Mouse (Mus musculus): ENCODE results near the gene Asgr1. TPM values are rescaled to one million over a fixed set of nuclear protein-coding genes. Genes with fewer than 3 reads are reported as not detected.
A peak's percentile ranks its signal among the peaks of the same experiment; 100 is the strongest.

Asgr1 gene
- polyA plus RNA-seq, 1 experiment from 2014 or later = 0.27 TPM

GRCm38 (mm10) chr11:70099809-70100208 is 45.9 kb downstream of the Asgr1 start:
- ATAC-seq (ENCODE audit: insufficient number of reproducible peaks, low FRiP score, low TSS enrichment, low read depth) = no peak
- Histone ChIP-seq H3K36me3 (no peaks in the 10 kb centered on the region), H3K9me3 (replicated peaks) (no peaks in the 10 kb centered on the region), H3K27me3 (no peaks in the 10 kb centered on the region), H3K4me2 (replicated peaks) (no peak overlapping the region), H3K4me3 (replicated peaks) (no peak overlapping the region), H3K27ac (replicated peaks) (no peak overlapping the region), H3K9ac (no peak overlapping the region), H3K4me1 (no peaks in the 10 kb centered on the region)
- 65% methylated on average over 2 of the region's 2 CpGs for WGBS

DNA sequence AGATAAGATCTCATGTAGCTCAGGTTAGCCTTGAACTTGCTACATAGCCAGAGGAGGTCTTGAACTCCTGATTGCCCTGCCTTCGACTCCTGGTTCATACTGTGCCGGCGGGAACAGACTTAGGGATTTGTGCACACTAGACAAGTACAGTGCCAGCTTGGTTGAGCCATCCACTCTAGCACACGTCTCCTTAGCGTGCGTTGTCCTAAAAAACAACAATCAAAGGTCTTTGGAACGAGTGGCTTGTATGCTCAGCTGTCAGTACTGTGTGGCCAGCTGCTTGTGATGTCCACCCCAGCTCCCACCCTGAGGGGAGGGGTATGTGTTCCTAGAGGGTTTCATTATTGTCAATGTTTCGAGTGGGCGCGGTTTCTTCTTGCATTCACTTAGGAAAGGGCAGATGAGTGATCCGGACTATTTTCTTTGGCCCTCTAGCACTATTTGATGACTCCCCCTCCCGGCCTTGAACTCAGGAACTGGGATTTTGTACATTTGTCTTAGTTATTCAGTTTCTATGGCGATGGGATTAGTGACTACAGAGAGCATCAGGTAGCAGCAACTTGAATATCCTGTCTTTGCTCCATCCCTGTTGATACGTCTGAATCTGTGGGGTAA is 49.9 kb downstream of the Asgr1 start:
- H3K27me3 ChIP-seq = no peaks in the 10 kb centered on the region
- no peak overlapping the region for H3K4me3 ChIP-seq (replicated peaks)
- H3K36me3 ChIP-seq = no peaks in the 10 kb centered on the region
- H3K9ac ChIP-seq = no peak overlapping the region
- no peak for ATAC-seq (ENCODE audit: insufficient number of reproducible peaks, low FRiP score, low TSS enrichment, low read depth)
- no peaks in the 10 kb centered on the region for H3K9me3 ChIP-seq (replicated peaks)
- no peaks in the 10 kb centered on the region for H3K4me1 ChIP-seq
- no peak overlapping the region for H3K4me2 ChIP-seq (replicated peaks)
- H3K27ac ChIP-seq (replicated peaks) = no peak overlapping the region
- WGBS = 80% methylated on average over 14 of the region's 14 CpGs

GRCm38 (mm10) chr11:70107085-70107484 is 53.2 kb downstream of the Asgr1 start:
- Histone ChIP-seq H3K27me3 (no peaks in the 10 kb centered on the region), H3K27ac (replicated peaks) (no peak overlapping the region), H3K4me2 (replicated peaks) (no peak overlapping the region), H3K4me1 (no peaks in the 10 kb centered on the region), H3K9ac (no peak overlapping the region), H3K9me3 (replicated peaks) (no peaks in the 10 kb centered on the region), H3K36me3 (no peaks in the 10 kb centered on the region), H3K4me3 (replicated peaks) (no peak overlapping the region)
- ATAC-seq (ENCODE audit: insufficient number of reproducible peaks, low FRiP score, low TSS enrichment, low read depth) = no peak
- 59% methylated on average over 8 of the region's 8 CpGs for WGBS

MicroRNAs within 50 kb of the gene (microRNA counts, 519-probe panel; counts per million panel counts)
- microRNA mmu-miR-324-3p = not detected
- microRNA mmu-miR-324-5p = 2,799 counts per million, percentile 66 among the panel's probes with 10 or more counts

Small RNAs within 50 kb of the gene (microRNA-seq; reads per million reads assigned to microRNA genes)
- 2,340 reads per million, percentile 84 among the genes with 10 or more reads in this experiment for gene Mir324 (ENCODE audit: borderline number of aligned reads)

Other genes with a start within 250 kb of the Asgr1 start
- 7.5 and 10.0 TPM in 2 replicates for gene Tmem102, start 248.5 kb upstream of the Asgr1 start, polyA plus RNA-seq (2015; fragmentation: Nextera tagmentation; extraction: Ambion mirVana)
- not detected in 2 replicates for gene Gm39566, start 238.8 kb upstream of the Asgr1 start, polyA plus RNA-seq (2015; fragmentation: Nextera tagmentation; extraction: Ambion mirVana)
- gene Spem2, start 235.6 kb upstream of the Asgr1 start, polyA plus RNA-seq (2015; fragmentation: Nextera tagmentation; extraction: Ambion mirVana) = not detected in 2 replicates
- gene Spem1, start 231.9 kb upstream of the Asgr1 start, polyA plus RNA-seq (2015; fragmentation: Nextera tagmentation; extraction: Ambion mirVana) = 0.16 and 0.38 TPM in 2 replicates
- gene Nlgn2, start 216.3 kb upstream of the Asgr1 start, polyA plus RNA-seq (2015; fragmentation: Nextera tagmentation; extraction: Ambion mirVana) = 10.6 and 11.6 TPM in 2 replicates
- 388 and 399 TPM in 2 replicates for gene Tmem256, start 215.6 kb upstream of the Asgr1 start, polyA plus RNA-seq (2015; fragmentation: Nextera tagmentation; extraction: Ambion mirVana)
- 126 and 148 TPM in 2 replicates for gene Plscr3, start 207.7 kb upstream of the Asgr1 start, polyA plus RNA-seq (2015; fragmentation: Nextera tagmentation; extraction: Ambion mirVana)
- gene Tnk1, start 195.4 kb upstream of the Asgr1 start, polyA plus RNA-seq (2015; fragmentation: Nextera tagmentation; extraction: Ambion mirVana) = 6.9 TPM in 2 replicates
- 0.35 and 0.47 TPM in 2 replicates for gene Tmem95, start 176.1 kb upstream of the Asgr1 start, polyA plus RNA-seq (2015; fragmentation: Nextera tagmentation; extraction: Ambion mirVana)
- gene Kctd11, start 172.7 kb upstream of the Asgr1 start, polyA plus RNA-seq (2015; fragmentation: Nextera tagmentation; extraction: Ambion mirVana) = 13.8 and 18.1 TPM in 2 replicates
- 1.8 and 2.3 TPM in 2 replicates for gene Acap1, start 158.5 kb upstream of the Asgr1 start, polyA plus RNA-seq (2015; fragmentation: Nextera tagmentation; extraction: Ambion mirVana)
- 8.7 and 9.4 TPM in 2 replicates for gene 2810408A11Rik, start 153.1 kb upstream of the Asgr1 start, polyA plus RNA-seq (2015; fragmentation: Nextera tagmentation; extraction: Ambion mirVana)
- 7.8 and 8.5 TPM in 2 replicates for gene Neurl4, start 153.0 kb upstream of the Asgr1 start, polyA plus RNA-seq (2015; fragmentation: Nextera tagmentation; extraction: Ambion mirVana)
- gene Gps2, start 140.2 kb upstream of the Asgr1 start, polyA plus RNA-seq (2015; fragmentation: Nextera tagmentation; extraction: Ambion mirVana) = 84.5 and 85.1 TPM in 2 replicates
- 1,531 and 1,570 TPM in 2 replicates for gene Eif5a, start 132.1 kb upstream of the Asgr1 start, polyA plus RNA-seq (2015; fragmentation: Nextera tagmentation; extraction: Ambion mirVana)
- 2.7 and 6.2 TPM in 2 replicates for gene Ybx2, start 118.3 kb upstream of the Asgr1 start, polyA plus RNA-seq (2015; fragmentation: Nextera tagmentation; extraction: Ambion mirVana)
- gene Slc2a4, start 105.9 kb upstream of the Asgr1 start, polyA plus RNA-seq (2015; fragmentation: Nextera tagmentation; extraction: Ambion mirVana) = 21.1 and 21.7 TPM in 2 replicates
- gene Cldn7, start 89.3 kb upstream of the Asgr1 start, polyA plus RNA-seq (2015; fragmentation: Nextera tagmentation; extraction: Ambion mirVana) = 37.5 and 57.4 TPM in 2 replicates
- gene Ctdnep1, start 72.9 kb upstream of the Asgr1 start, polyA plus RNA-seq (2015; fragmentation: Nextera tagmentation; extraction: Ambion mirVana) = 31.6 and 34.9 TPM in 2 replicates
- gene Elp5, start 71.6 kb upstream of the Asgr1 start, polyA plus RNA-seq (2015; fragmentation: Nextera tagmentation; extraction: Ambion mirVana) = 112 and 113 TPM in 2 replicates
- gene Gabarap, start 62.9 kb upstream of the Asgr1 start, polyA plus RNA-seq (2015; fragmentation: Nextera tagmentation; extraction: Ambion mirVana) = 543 and 559 TPM in 2 replicates
- 77.8 and 83.0 TPM in 2 replicates for gene Phf23, start 58.3 kb upstream of the Asgr1 start, polyA plus RNA-seq (2015; fragmentation: Nextera tagmentation; extraction: Ambion mirVana)
- gene Dvl2, start 53.5 kb upstream of the Asgr1 start, polyA plus RNA-seq (2015; fragmentation: Nextera tagmentation; extraction: Ambion mirVana) = 47.3 and 52.3 TPM in 2 replicates
- gene Acadvl, start 38.7 kb upstream of the Asgr1 start, polyA plus RNA-seq (2015; fragmentation: Nextera tagmentation; extraction: Ambion mirVana) = 95.6 and 97.7 TPM in 2 replicates
- 11.4 and 14.4 TPM in 2 replicates for gene Dlg4, start 37.1 kb upstream of the Asgr1 start, polyA plus RNA-seq (2015; fragmentation: Nextera tagmentation; extraction: Ambion mirVana)
- gene Asgr2, start 38.6 kb downstream of the Asgr1 start, polyA plus RNA-seq (2015; fragmentation: Nextera tagmentation; extraction: Ambion mirVana) = 0.12 and 0.26 TPM in 2 replicates
- 0.42 and 2.1 TPM in 2 replicates for gene Mgl2, start 76.2 kb downstream of the Asgr1 start, polyA plus RNA-seq (2015; fragmentation: Nextera tagmentation; extraction: Ambion mirVana)
- 1.5 and 2.6 TPM in 2 replicates for gene Clec10a, start 102.1 kb downstream of the Asgr1 start, polyA plus RNA-seq (2015; fragmentation: Nextera tagmentation; extraction: Ambion mirVana)
- gene Slc16a11, start 158.7 kb downstream of the Asgr1 start, polyA plus RNA-seq (2015; fragmentation: Nextera tagmentation; extraction: Ambion mirVana) = 6.9 and 11.2 TPM in 2 replicates
- gene Slc16a13, start 167.0 kb downstream of the Asgr1 start, polyA plus RNA-seq (2015; fragmentation: Nextera tagmentation; extraction: Ambion mirVana) = 10.3 and 13.2 TPM in 2 replicates
- gene Bcl6b, start 175.7 kb downstream of the Asgr1 start, polyA plus RNA-seq (2015; fragmentation: Nextera tagmentation; extraction: Ambion mirVana) = 11.9 and 12.4 TPM in 2 replicates
- 157 and 177 TPM in 2 replicates for gene 0610010K14Rik, start 183.8 kb downstream of the Asgr1 start, polyA plus RNA-seq (2015; fragmentation: Nextera tagmentation; extraction: Ambion mirVana)
- 9.5 and 12.0 TPM in 2 replicates for gene Gm21988, start 185.7 kb downstream of the Asgr1 start, polyA plus RNA-seq (2015; fragmentation: Nextera tagmentation; extraction: Ambion mirVana)
- 231 and 240 TPM in 2 replicates for gene Rnasek, start 185.8 kb downstream of the Asgr1 start, polyA plus RNA-seq (2015; fragmentation: Nextera tagmentation; extraction: Ambion mirVana)
- 15.4 and 17.6 TPM in 2 replicates for gene Alox12, start 201.3 kb downstream of the Asgr1 start, polyA plus RNA-seq (2015; fragmentation: Nextera tagmentation; extraction: Ambion mirVana)

Data from embryonic facial prominence, embryonic 15.5 days (tissue).